Mouse (Mus musculus) limb, embryonic 15.5 days (tissue): Measurements from ENCODE around the gene Nfasc. TPM values are rescaled to one million over a fixed set of nuclear protein-coding genes. Genes with fewer than 3 reads are reported as not detected.

ENCODE experiments used
- ATAC-seq: fragments of 200-750 bp; cut with Nextera tagmentation; 2 replicates; pipeline ENCODE4 v1.8.0; 2017; ENCODE audit warnings: low read depth, moderate TSS enrichment; ENCODE audit not compliant: insufficient number of reproducible peaks, low FRiP score, low TSS enrichment
- H3K27ac ChIP-seq: fragments of 300-500 bp; sonication (generic); 2 replicates; pipeline ENCODE4 v1.5.1; 2015; ENCODE audit warnings: moderate library complexity, mild to moderate bottlenecking, inconsistent platforms
- H3K27me3 ChIP-seq: fragments of 300-500 bp; sonication (generic); 2 replicates; pipeline ENCODE4 v1.6.1; 2015; ENCODE audit warnings: inconsistent platforms
- H3K36me3 ChIP-seq: fragments of 300-500 bp; sonication (generic); 2 replicates; pipeline ENCODE4 v1.6.1; 2015; ENCODE audit warnings: inconsistent platforms
- H3K4me1 ChIP-seq: fragments of 300-500 bp; sonication (generic); 2 replicates; pipeline ENCODE4 v1.6.1; 2015; ENCODE audit warnings: inconsistent platforms
- H3K4me2 ChIP-seq: fragments of 300-500 bp; sonication (generic); 2 replicates; pipeline ENCODE4 v1.6.1; 2015; ENCODE audit warnings: mild to moderate bottlenecking, inconsistent platforms
- H3K4me3 ChIP-seq: fragments of 300-500 bp; sonication (generic); 2 replicates; pipeline ENCODE4 v1.5.1; 2015; ENCODE audit warnings: mild to moderate bottlenecking, inconsistent platforms
- H3K9ac ChIP-seq: fragments of 300-500 bp; sonication (generic); 2 replicates; pipeline ENCODE4 v1.6.1; 2015; ENCODE audit warnings: inconsistent platforms
- H3K9me3 ChIP-seq: fragments of 300-500 bp; sonication (generic); 2 replicates; pipeline ENCODE4 v1.6.1; 2016; ENCODE audit warnings: inconsistent platforms
- WGBS: fragments of 180-500 bp; shearing (Covaris S2); methylation state at CpG from one replicate; pipeline ENCODE4 v1.1.7; 2015; 5-methylcytosine and 5-hydroxymethylcytosine counted together
- polyA plus RNA-seq: library from polyadenylated mRNA; unstranded; fragments of >200 nt; fragmentation: Nextera tagmentation; extraction: Ambion mirVana; gene quantifications from 2 replicates; pipeline ENCODE4 v1.2.1, GENCODE M21; 2015

The Nfasc gene
- 0.68 and 0.96 TPM in 2 replicates for polyA plus RNA-seq

- Histone ChIP-seq H3K9ac (no peak within 1 kb of the TSS), H3K9me3 (no peaks in the 10 kb centered on the region), H3K4me1 (peaks cover 8% of the 10 kb centered on the region), H3K27me3 (peaks cover 69% of the 10 kb centered on the region), H3K27ac (no peak within 1 kb of the TSS), H3K4me3 (peak within 1 kb of the TSS; percentile 40), H3K4me2 (peak within 1 kb of the TSS; percentile 64), H3K36me3 (no peaks in the 10 kb centered on the region)
- WGBS, result 3% methylated on average over 50 of the region's 51 CpGs
- ATAC-seq, result no peak
These were observed at the start of gene Nfasc for GRCm38 (mm10) chr1:132741175-132741997. TSS of gene Nfasc (minus strand) at chr1:132741797.

GRCm38 (mm10) chr1:132791049-132791448 is 49.5 kb upstream of the Nfasc start:
- no peak for ATAC-seq
- Histone ChIP-seq H3K36me3 (no peaks in the 10 kb centered on the region), H3K4me2 (no peak overlapping the region), H3K4me3 (no peak overlapping the region), H3K9me3 (no peaks in the 10 kb centered on the region), H3K27ac (no peak overlapping the region), H3K4me1 (peaks cover 8% of the 10 kb centered on the region; the same call in 1 of the 2 replicates), H3K27me3 (no peaks in the 10 kb centered on the region), H3K9ac (no peak overlapping the region)
- 81% methylated on average over 6 of the region's 6 CpGs for WGBS

GRCm38 (mm10) chr1:132786866-132787265 is 45.3 kb upstream of the Nfasc start:
- WGBS, result 19% methylated on average over 5 of the region's 5 CpGs
- H3K27ac ChIP-seq, result no peak overlapping the region
- H3K36me3 ChIP-seq, result no peaks in the 10 kb centered on the region
- no peak overlapping the region for H3K9ac ChIP-seq
- H3K9me3 ChIP-seq, result no peaks in the 10 kb centered on the region
- H3K4me2 ChIP-seq, result no peak overlapping the region
- no peak overlapping the region for H3K4me3 ChIP-seq
- H3K27me3 ChIP-seq, result no peaks in the 10 kb centered on the region
- peaks cover 8% of the 10 kb centered on the region; the same call in 1 of the 2 replicates for H3K4me1 ChIP-seq
- ATAC-seq, result no peak

- 69% methylated on average over 13 of the region's 13 CpGs for WGBS
- no peak for ATAC-seq
- no peak overlapping the region for H3K27ac ChIP-seq
- no peak overlapping the region for H3K9ac ChIP-seq
- H3K4me2 ChIP-seq, result no peak overlapping the region
- H3K27me3 ChIP-seq, result peaks cover 3% of the 10 kb centered on the region; the same call in 1 of the 2 replicates
- no peak overlapping the region for H3K4me3 ChIP-seq
- H3K36me3 ChIP-seq, result no peaks in the 10 kb centered on the region
- H3K4me1 ChIP-seq, result peaks cover under 1% of the 10 kb centered on the region; the same call in 1 of the 2 replicates
- no peaks in the 10 kb centered on the region for H3K9me3 ChIP-seq
These were observed 40.2 kb upstream of the Nfasc start for GRCm38 (mm10) chr1:132781607-132782445.

GRCm38 (mm10) chr1:132780961-132781360 is 39.4 kb upstream of the Nfasc start:
- 84% methylated on average over 5 of the region's 5 CpGs for WGBS
- no peak overlapping the region for H3K4me2 ChIP-seq
- no peak for ATAC-seq

GRCm38 (mm10) chr1:132780254-132780653 is 38.7 kb upstream of the Nfasc start:
- H3K9me3 ChIP-seq, result no peaks in the 10 kb centered on the region
- no peak overlapping the region for H3K4me2 ChIP-seq
- ATAC-seq, result no peak
- H3K27me3 ChIP-seq, result peaks cover 3% of the 10 kb centered on the region; the same call in 1 of the 2 replicates
- H3K4me3 ChIP-seq, result no peak overlapping the region
- H3K27ac ChIP-seq, result no peak overlapping the region
- 86% methylated on average over 1 of the region's 1 CpGs for WGBS
- no peak overlapping the region for H3K9ac ChIP-seq
- H3K36me3 ChIP-seq, result no peaks in the 10 kb centered on the region
- H3K4me1 ChIP-seq, result no peaks in the 10 kb centered on the region

More at GRCm38 (mm10) chr1:132780961-132781360, 39.4 kb upstream of the Nfasc start:
- no peaks in the 10 kb centered on the region for H3K36me3 ChIP-seq
- no peak overlapping the region for H3K9ac ChIP-seq
- no peak overlapping the region for H3K27ac ChIP-seq
- H3K9me3 ChIP-seq, result no peaks in the 10 kb centered on the region
- H3K4me3 ChIP-seq, result no peak overlapping the region
- H3K4me1 ChIP-seq, result no peaks in the 10 kb centered on the region
- peaks cover 3% of the 10 kb centered on the region; the same call in 1 of the 2 replicates for H3K27me3 ChIP-seq

- Histone ChIP-seq H3K9me3 (no peaks in the 10 kb centered on the region), H3K9ac (no peak overlapping the region), H3K27me3 (peaks cover 6% of the 10 kb centered on the region), H3K4me1 (no peaks in the 10 kb centered on the region), H3K4me2 (no peak overlapping the region), H3K4me3 (no peak overlapping the region), H3K36me3 (no peaks in the 10 kb centered on the region), H3K27ac (no peak overlapping the region)
- 77% methylated on average over 6 of the region's 6 CpGs for WGBS
- ATAC-seq, result no peak
These were observed 33.4 kb upstream of the Nfasc start for GRCm38 (mm10) chr1:132774959-132775358.

- Histone ChIP-seq H3K4me2 (no peak overlapping the region), H3K9me3 (no peaks in the 10 kb centered on the region), H3K27ac (no peak overlapping the region), H3K4me1 (peaks cover 3% of the 10 kb centered on the region; the same call in 1 of the 2 replicates), H3K36me3 (no peaks in the 10 kb centered on the region), H3K27me3 (peaks cover 16% of the 10 kb centered on the region), H3K4me3 (no peak overlapping the region), H3K9ac (no peak overlapping the region)
- ATAC-seq, result no peak
- 23% methylated on average over 5 of the region's 5 CpGs for WGBS
These were observed 29.8 kb upstream of the Nfasc start for GRCm38 (mm10) chr1:132771377-132771776.

GRCm38 (mm10) chr1:132769559-132769958 is 28.0 kb upstream of the Nfasc start:
- Histone ChIP-seq H3K27ac (no peak overlapping the region), H3K4me1 (peaks cover 12% of the 10 kb centered on the region), H3K27me3 (peaks cover 22% of the 10 kb centered on the region), H3K4me3 (no peak overlapping the region), H3K36me3 (no peaks in the 10 kb centered on the region), H3K9me3 (no peaks in the 10 kb centered on the region), H3K9ac (no peak overlapping the region), H3K4me2 (no peak overlapping the region)
- 66% methylated on average over 3 of the region's 3 CpGs for WGBS
- no peak for ATAC-seq

- Histone ChIP-seq H3K27ac (no peak overlapping the region), H3K4me1 (peaks cover 12% of the 10 kb centered on the region), H3K9me3 (no peaks in the 10 kb centered on the region), H3K36me3 (no peaks in the 10 kb centered on the region), H3K4me2 (no peak overlapping the region), H3K9ac (no peak overlapping the region), H3K4me3 (no peak overlapping the region), H3K27me3 (peaks cover 23% of the 10 kb centered on the region)
- ATAC-seq, result no peak
- 91% methylated on average over 7 of the region's 7 CpGs for WGBS
These were observed 25.8 kb upstream of the Nfasc start for GRCm38 (mm10) chr1:132767422-132767821.

GRCm38 (mm10) chr1:132765887-132766651 is 24.5 kb upstream of the Nfasc start:
- Histone ChIP-seq H3K9ac (no peak overlapping the region), H3K4me1 (peaks cover 12% of the 10 kb centered on the region), H3K27ac (no peak overlapping the region), H3K36me3 (no peaks in the 10 kb centered on the region), H3K4me2 (peak overlapping the region; percentile 13), H3K27me3 (peaks cover 23% of the 10 kb centered on the region), H3K9me3 (no peaks in the 10 kb centered on the region), H3K4me3 (no peak overlapping the region)
- ATAC-seq, result peak; percentile 46; the same call in 1 of the 2 replicates
- WGBS, result 13% methylated on average over 16 of the region's 16 CpGs
